In the genomic region with DNA sequence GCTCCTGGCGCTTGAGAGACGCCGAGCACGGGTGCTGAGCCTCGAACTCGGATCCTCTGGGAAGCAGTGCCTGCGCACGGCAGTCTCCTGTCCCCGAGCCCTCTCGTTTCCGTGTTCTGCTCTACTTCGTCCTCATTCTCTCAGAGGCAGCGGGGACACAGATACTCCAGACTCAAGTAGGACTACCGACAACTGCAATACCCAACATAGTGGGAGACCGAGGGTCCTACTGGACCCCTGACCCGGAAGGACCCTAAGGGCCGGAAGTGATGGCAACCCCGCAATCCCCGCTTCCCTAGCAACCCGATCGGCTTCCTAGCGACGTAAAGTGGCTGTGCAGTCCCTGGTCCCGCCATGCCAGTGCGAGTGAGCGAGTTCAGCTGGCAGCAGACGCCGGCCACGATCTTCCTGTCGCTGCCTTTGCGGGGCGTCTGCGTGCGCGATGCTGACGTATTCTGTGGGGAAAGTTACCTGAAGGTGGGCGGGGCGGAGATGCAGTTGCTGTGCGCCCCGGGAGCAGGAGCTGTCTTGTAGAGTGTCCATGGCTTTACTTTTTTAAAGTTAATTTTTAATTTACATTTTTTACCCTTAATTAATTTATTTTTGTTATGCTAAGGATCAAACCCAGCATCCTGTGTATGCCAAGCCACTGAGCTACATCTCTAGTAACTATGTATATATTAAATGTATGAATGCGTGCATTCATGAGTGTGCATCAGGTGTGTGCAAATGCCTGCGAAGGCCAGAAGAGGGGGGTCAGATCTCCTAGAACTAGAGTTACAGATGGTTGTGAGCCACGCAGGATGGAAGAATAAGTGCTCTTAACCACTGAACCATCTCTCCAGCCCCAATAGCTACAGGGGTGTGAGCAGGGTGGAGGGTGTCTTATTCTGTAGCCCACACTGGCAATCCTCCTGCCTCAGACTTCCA, we compare ENCODE assay signal across 9 mouse cellular contexts. TPM values are rescaled to one million over a fixed set of nuclear protein-coding genes. Genes with fewer than 3 reads are reported as not detected.
DNase-seq lines count a peak whose midpoint lies in the region; ATAC-seq and TF ChIP-seq lines count a peak whose summit lies in the region.
"Had no signal": no experiment of that assay in that cellular context is flagged by ENCODE, and none has a peak within 500 bp of the region (broad histone marks: within the 10 kb centered on the region; RNA-seq: fewer than 3 reads in every experiment).

A gene (plus strand): TSS at position 265 of the 930 bp plus-strand sequence.
A gene (plus strand): TSS at position 332 of the 930 bp plus-strand sequence.

- H3K27me3 ChIP-seq in forebrain, embryonic 13.5 days: no peaks in the 10 kb centered on the region
- no peaks in the 10 kb centered on the region for H3K27me3 ChIP-seq in liver, embryonic 15.5 days
- H3K27me3 ChIP-seq in neural tube, embryonic 12.5 days (replicated peaks): no peaks in the 10 kb centered on the region
- no peaks in the 10 kb centered on the region for H3K27me3 ChIP-seq in stomach, postnatal 0 days (ENCODE audit: control insufficient read depth, insufficient read depth, low read length)
- H3K27me3 ChIP-seq: Patski had no signal

- peak within 1 kb of the TSS; percentile 73 for H3K9ac ChIP-seq in forebrain, embryonic 13.5 days
- H3K9ac ChIP-seq in liver, embryonic 15.5 days: peak within 1 kb of the TSS; percentile 54
- peak within 1 kb of the TSS; percentile 45 for H3K9ac ChIP-seq in neural tube, embryonic 12.5 days
- H3K9ac ChIP-seq in stomach, postnatal 0 days (ENCODE audit: low read length): peak within 1 kb of the TSS; percentile 53

- intact Hi-C loops in heart, postnatal 10 days (cut with DNase I): loop anchor here (5.0 kb wide), 1 partner anchor 71 kb away; no protein-coding TSS in a partner anchor

- no peak for TF ChIP-seq EP300 in stomach, postnatal 0 days (optimal IDR thresholded peaks at IDR 0.05)

- no peaks in the 10 kb centered on the region for H3K36me3 ChIP-seq in forebrain, embryonic 13.5 days (ENCODE audit: poor library complexity, severe bottlenecking)
- no peaks in the 10 kb centered on the region for H3K36me3 ChIP-seq in liver, embryonic 15.5 days (replicated peaks)
- no peaks in the 10 kb centered on the region for H3K36me3 ChIP-seq in neural tube, embryonic 12.5 days
- H3K36me3 ChIP-seq in stomach, postnatal 0 days (ENCODE audit: control insufficient read depth, insufficient read depth, low read length): no peaks in the 10 kb centered on the region

- H3K9me3 ChIP-seq in forebrain, embryonic 13.5 days (replicated peaks): no peaks in the 10 kb centered on the region
- H3K9me3 ChIP-seq in liver, embryonic 15.5 days (replicated peaks): no peaks in the 10 kb centered on the region
- no peaks in the 10 kb centered on the region for H3K9me3 ChIP-seq in neural tube, embryonic 12.5 days
- no peaks in the 10 kb centered on the region for H3K9me3 ChIP-seq in stomach, postnatal 0 days (ENCODE audit: control insufficient read depth, low read length)

- H3K4me1 ChIP-seq in forebrain, embryonic 13.5 days: peaks cover 11% of the 10 kb centered on the region
- peaks cover 16% of the 10 kb centered on the region for H3K4me1 ChIP-seq in liver, embryonic 15.5 days (replicated peaks)
- H3K4me1 ChIP-seq in neural tube, embryonic 12.5 days: peaks cover 6% of the 10 kb centered on the region; the same call in 1 of the 2 replicates
- no peaks in the 10 kb centered on the region for H3K4me1 ChIP-seq in stomach, postnatal 0 days (replicated peaks; ENCODE audit: control insufficient read depth, insufficient read depth)

- DNase-seq in c-Kit-positive CD71-negative TER-119-negative erythroid progenitor cells, embryonic 14.5 days (ENCODE audit: low read depth): peak; percentile 68
- peak; percentile 76 to 83 for DNase-seq in heart, postnatal 10 days
- peak; percentile 87 to 92 for DNase-seq in kidney, postnatal 4 days
- DNase-seq in stomach, postnatal 0 days (ENCODE audit: low spot score): peak; percentile 82

- peak within 1 kb of the TSS; percentile 64 for H3K4me3 ChIP-seq in forebrain, embryonic 13.5 days
- peak within 1 kb of the TSS; percentile 67 for H3K4me3 ChIP-seq in liver, embryonic 15.5 days (replicated peaks)
- H3K4me3 ChIP-seq in neural tube, embryonic 12.5 days: peak within 1 kb of the TSS; percentile 52
- peak within 1 kb of the TSS; percentile 58 for H3K4me3 ChIP-seq in stomach, postnatal 0 days (ENCODE audit: low read depth, low read length)

- TF ChIP-seq CTCF in stomach, postnatal 0 days (IDR thresholded peaks at IDR 0.05; ENCODE audit: low read depth): peak; percentile 18

- H3K27ac ChIP-seq in forebrain, embryonic 13.5 days: peak within 1 kb of the TSS; percentile 35; the same call in 1 of the 2 replicates
- H3K27ac ChIP-seq in liver, embryonic 15.5 days (replicated peaks): no peak within 1 kb of the TSS
- H3K27ac ChIP-seq in neural tube, embryonic 12.5 days: no peak within 1 kb of the TSS
- H3K27ac ChIP-seq in stomach, postnatal 0 days (replicated peaks): no peak within 1 kb of the TSS

- peak within 1 kb of the TSS; percentile 71 for H3K4me2 ChIP-seq in forebrain, embryonic 13.5 days
- H3K4me2 ChIP-seq in liver, embryonic 15.5 days: peak within 1 kb of the TSS; percentile 78
- peak within 1 kb of the TSS; percentile 69 for H3K4me2 ChIP-seq in neural tube, embryonic 12.5 days (replicated peaks)
- H3K4me2 ChIP-seq in stomach, postnatal 0 days (replicated peaks; ENCODE audit: low read depth): peak within 1 kb of the TSS; percentile 63

- peak; percentile 80 for ATAC-seq in CD4-positive, CD25-positive, alpha-beta regulatory T cell, adult 4 months
- peak; percentile 96 for ATAC-seq in forebrain, embryonic 13.5 days
- peak; percentile 60 for ATAC-seq in liver, embryonic 15.5 days (ENCODE audit: insufficient read depth)
- ATAC-seq in neural tube, embryonic 12.5 days (ENCODE audit: low FRiP score, low read depth): peak; percentile 95
- peak; percentile 87 for ATAC-seq in stomach, postnatal 0 days (ENCODE audit: low FRiP score, low TSS enrichment)
- ATAC-seq: Patski had no signal

- 2% methylated on average over 43 of the region's 43 CpGs for WGBS in forebrain, embryonic 13.5 days
- WGBS in liver, embryonic 15.5 days (ENCODE audit: insufficient replicate concordance): 2% methylated on average over 43 of the region's 43 CpGs
- 2% methylated on average over 43 of the region's 43 CpGs for WGBS in neural tube, embryonic 12.5 days
- WGBS in stomach, postnatal 0 days: 2% methylated on average over 43 of the region's 43 CpGs

RNA-seq across cellular contexts. Expression of the first gene that starts in this region (rescaled TPM):
- polyA plus RNA-seq in CD4-positive, CD25-positive, alpha-beta regulatory T cell, adult 4 months (2017; shearing (Covaris generic)): 1 to 10 TPM; 3.7 to 4.0 TPM
- polyA plus RNA-seq in forebrain, embryonic 13.5 days (2015; fragmentation: Nextera tagmentation; extraction: Ambion mirVana): 1.7 and 2.1 TPM in 2 replicates
- total RNA-seq in heart, postnatal 10 days (2021): under 1 TPM; 0.43 to 0.79 TPM
- polyA plus RNA-seq in liver, embryonic 15.5 days (2015; fragmentation: Nextera tagmentation; extraction: Ambion mirVana): 0.14 and 0.20 TPM in 2 replicates
- polyA plus RNA-seq in neural tube, embryonic 12.5 days (2016; fragmentation: Nextera tagmentation; extraction: Ambion mirVana): 2.0 and 2.2 TPM in 2 replicates
- polyA plus RNA-seq in stomach, postnatal 0 days (2015; fragmentation: Nextera tagmentation; extraction: Ambion mirVana): 0.28 and 0.51 TPM in 2 replicates

RNA-seq across cellular contexts. Expression of the second gene that starts in this region (rescaled TPM):
- polyA plus RNA-seq in CD4-positive, CD25-positive, alpha-beta regulatory T cell, adult 4 months (2017; shearing (Covaris generic)): under 1 TPM in 1 of 2 experiments, not detected in 1; 0.27 TPM
- polyA plus RNA-seq in forebrain, embryonic 13.5 days (2015; fragmentation: Nextera tagmentation; extraction: Ambion mirVana): not detected in 2 replicates
- total RNA-seq in heart, postnatal 10 days (2021): not detected
- polyA plus RNA-seq in liver, embryonic 15.5 days (2015; fragmentation: Nextera tagmentation; extraction: Ambion mirVana): not detected in 2 replicates
- not detected in 2 replicates for polyA plus RNA-seq in neural tube, embryonic 12.5 days (2016; fragmentation: Nextera tagmentation; extraction: Ambion mirVana)
- polyA plus RNA-seq in stomach, postnatal 0 days (2015; fragmentation: Nextera tagmentation; extraction: Ambion mirVana): not detected in 2 replicates
- polyA plus RNA-seq: Patski had no signal

Comparison
In these comparisons a context has a peak if more than half of its experiments do, and no peak if none do; other contexts are left out.
1. Peak in DNase-seq in heart, postnatal 10 days; RNA of the genes that start here not detected or under 1 TPM.
2. Peak in ATAC-seq, H3K4me3 ChIP-seq, H3K9ac ChIP-seq and H3K4me2 ChIP-seq in liver, embryonic 15.5 days; RNA of the genes that start here not detected or under 1 TPM.
3. Peak in DNase-seq, ATAC-seq, H3K4me3 ChIP-seq, H3K9ac ChIP-seq and H3K4me2 ChIP-seq in stomach, postnatal 0 days; RNA of the genes that start here not detected or under 1 TPM.